Mouse (Mus musculus) MEL (cell line): ENCODE measurements around the gene Stk11. TPM values are rescaled to one million over a fixed set of nuclear protein-coding genes. Genes with fewer than 3 reads are reported as not detected.

ENCODE experiments used
- DNase-seq: peaks from one replicate; pipeline ENCODE4 v3.0.0; 2011; ENCODE audit warnings: low read depth, low spot score
- H3K27ac ChIP-seq: 2 replicates; pipeline ENCODE4 v1.5.1; 2012; ENCODE audit warnings: low read depth, mild to moderate bottlenecking, control low read depth, low read length, moderate library complexity; ENCODE audit not compliant: control insufficient read depth
- H3K27me3 ChIP-seq, 2 experiments: fragments of 150-350 bp in 1 of 2; sonication (generic) in 1 of 2; 2 replicates each; pipeline ENCODE4 v1.6.1; 2012; ENCODE audit warnings: low read length in 2 of 2, mild to moderate bottlenecking in 2 of 2, improper control_type of control experiment in 1 of 2, moderate library complexity in 1 of 2; ENCODE audit not compliant: insufficient read depth in 2 of 2, control insufficient read depth in 1 of 2
- H3K36me3 ChIP-seq, 2 experiments: 2 replicates each; pipeline ENCODE4 v1.6.1; 2012 to 2014; ENCODE audit warnings: low read length in 2 of 2, improper control_type of control experiment in 1 of 2, inconsistent platforms in 1 of 2, mild to moderate bottlenecking in 1 of 2; ENCODE audit not compliant: insufficient read depth in 2 of 2, control insufficient read depth in 1 of 2
- H3K4me1 ChIP-seq, 2 experiments: fragments of 150-350 bp in 1 of 2; sonication (generic) in 1 of 2; 2 replicates each; pipeline ENCODE4 v1.6.1; 2012; ENCODE audit warnings: low read length in 2 of 2, improper control_type of control experiment in 1 of 2, mild to moderate bottlenecking in 1 of 2; ENCODE audit not compliant: insufficient read depth in 2 of 2, control insufficient read depth in 1 of 2
- H3K4me3 ChIP-seq, 2 experiments: fragments of 150-350 bp in 1 of 2; sonication (generic) in 1 of 2; 2 replicates each; pipeline ENCODE4 v1.5.1; 2012; ENCODE audit warnings: low read depth in 2 of 2, low read length in 2 of 2, mild to moderate bottlenecking in 2 of 2, moderate library complexity in 2 of 2, control low read depth in 1 of 2, improper control_type of control experiment in 1 of 2; ENCODE audit not compliant: control insufficient read depth in 1 of 2, insufficient read depth in 1 of 2
- H3K79me2 ChIP-seq: 2 replicates; pipeline ENCODE4 v1.6.1; 2012; ENCODE audit warnings: mild to moderate bottlenecking, low read length, moderate library complexity; ENCODE audit not compliant: control insufficient read depth, poor library complexity, insufficient read depth
- H3K9ac ChIP-seq: 2 replicates; pipeline ENCODE4 v1.6.1; 2012; ENCODE audit warnings: low read depth, mild to moderate bottlenecking, control low read depth, low read length, moderate library complexity; ENCODE audit not compliant: control insufficient read depth, poor library complexity, severe bottlenecking
- H3K9me3 ChIP-seq: fragments of 150-350 bp; sonication (generic); replicated peaks from 2 replicates; pipeline ENCODE4 v1.6.1; 2012; ENCODE audit warnings: mild to moderate bottlenecking, low read length, improper control_type of control experiment, moderate library complexity; ENCODE audit not compliant: insufficient read depth
- CHD1 ChIP-seq: IDR thresholded peaks from 2 replicates; pipeline ENCODE4 v1.6.1; 2012; ENCODE audit warnings: low read depth, mild to moderate bottlenecking, inconsistent platforms, low read length, improper control_type of control experiment
- CHD2 ChIP-seq: IDR thresholded peaks from 2 replicates; pipeline ENCODE4 v1.6.1; 2011; ENCODE audit warnings: low read length, improper control_type of control experiment
- CTCF ChIP-seq, 3 experiments: IDR thresholded peaks in 2 of 3; conservative IDR thresholded peaks in 1 of 3; 2 replicates each; pipeline ENCODE4 v1.5.1; 2011 to 2012; ENCODE audit warnings: low read length in 3 of 3, low read depth in 2 of 3, mild to moderate bottlenecking in 2 of 3, improper control_type of control experiment in 1 of 3, inconsistent platforms in 1 of 3, mixed read lengths in 1 of 3, moderate library complexity in 1 of 3; ENCODE audit not compliant: control insufficient read depth in 1 of 3, insufficient read depth in 1 of 3, poor library complexity in 1 of 3, severe bottlenecking in 1 of 3
- E2F4 ChIP-seq: IDR thresholded peaks from 2 replicates; pipeline ENCODE4 v1.6.1; 2011; ENCODE audit warnings: low read depth, low read length, improper control_type of control experiment, borderline replicate concordance
- ELF1 ChIP-seq: IDR thresholded peaks from 2 replicates; pipeline ENCODE4 v1.6.1; 2014; ENCODE audit warnings: low read depth, mild to moderate bottlenecking, inconsistent platforms, low read length, improper control_type of control experiment, moderate library complexity
- KAT2A ChIP-seq: conservative IDR thresholded peaks from 2 replicates; pipeline ENCODE4 v1.6.1; 2012; ENCODE audit warnings: low read depth, low read length, improper control_type of control experiment, inconsistent platforms
- MAFK ChIP-seq: IDR thresholded peaks from 2 replicates; pipeline ENCODE4 v1.6.1; 2011; ENCODE audit warnings: low read depth, mild to moderate bottlenecking, low read length, improper control_type of control experiment, borderline replicate concordance
- MAX ChIP-seq: IDR thresholded peaks from 2 replicates; pipeline ENCODE4 v1.6.1; 2011; ENCODE audit warnings: low read length, improper control_type of control experiment
- MAZ ChIP-seq: IDR thresholded peaks from 2 replicates; pipeline ENCODE4 v1.6.1; 2012; ENCODE audit warnings: low read depth, mild to moderate bottlenecking, inconsistent platforms, low read length, improper control_type of control experiment
- MEF2A ChIP-seq: IDR thresholded peaks from 2 replicates; pipeline ENCODE4 v1.6.1; 2014; ENCODE audit warnings: low read depth, mild to moderate bottlenecking, inconsistent platforms, low read length, improper control_type of control experiment; ENCODE audit not compliant: poor library complexity, insufficient replicate concordance, severe bottlenecking; ENCODE audit errors: extremely low read depth
- MYC ChIP-seq: IDR thresholded peaks from 2 replicates; pipeline ENCODE4 v1.6.1; 2011; ENCODE audit warnings: low read depth, mild to moderate bottlenecking, low read length, improper control_type of control experiment, moderate library complexity
- NRF1 ChIP-seq: IDR thresholded peaks from 2 replicates; pipeline ENCODE4 v1.6.1; 2014; ENCODE audit warnings: low read depth, mild to moderate bottlenecking, inconsistent platforms, low read length, improper control_type of control experiment, moderate library complexity; ENCODE audit not compliant: poor library complexity, insufficient read depth, severe bottlenecking
- POLR2A ChIP-seq, 2 experiments: IDR thresholded peaks; 2 replicates each; pipeline ENCODE4 v1.6.1; 2011 to 2012; ENCODE audit warnings: low read length in 2 of 2, mild to moderate bottlenecking in 2 of 2, control low read depth in 1 of 2, improper control_type of control experiment in 1 of 2, low read depth in 1 of 2, moderate library complexity in 1 of 2; ENCODE audit not compliant: control insufficient read depth in 1 of 2, insufficient read depth in 1 of 2, poor library complexity in 1 of 2
- RAD21 ChIP-seq: IDR thresholded peaks from 2 replicates; pipeline ENCODE4 v1.6.1; 2011; ENCODE audit warnings: mild to moderate bottlenecking, low read depth, low read length, improper control_type of control experiment
- RCOR1 ChIP-seq: IDR thresholded peaks from 2 replicates; pipeline ENCODE4 v1.6.1; 2012; ENCODE audit warnings: low read depth, mild to moderate bottlenecking, inconsistent platforms, low read length, improper control_type of control experiment
- TAL1 ChIP-seq: IDR thresholded peaks from 2 replicates; pipeline ENCODE4 v1.6.1; 2012; ENCODE audit warnings: mild to moderate bottlenecking, inconsistent platforms, low read length, moderate library complexity, mixed read lengths
- UBTF ChIP-seq: IDR thresholded peaks from 2 replicates; pipeline ENCODE4 v1.6.1; 2012; ENCODE audit warnings: low read depth, mild to moderate bottlenecking, inconsistent platforms, low read length, improper control_type of control experiment, moderate library complexity, borderline replicate concordance; ENCODE audit not compliant: insufficient read depth
- USF1 ChIP-seq: IDR thresholded peaks from 2 replicates; pipeline ENCODE4 v1.6.1; 2014; ENCODE audit warnings: low read depth, mild to moderate bottlenecking, inconsistent platforms, low read length, improper control_type of control experiment, moderate library complexity
- ZC3H11A ChIP-seq: IDR thresholded peaks from 2 replicates; pipeline ENCODE4 v1.6.1; 2012; ENCODE audit warnings: low read depth, mild to moderate bottlenecking, inconsistent platforms, low read length, improper control_type of control experiment
- ZKSCAN1 ChIP-seq: IDR thresholded peaks from 2 replicates; pipeline ENCODE4 v1.6.1; 2012; ENCODE audit warnings: low read depth, mild to moderate bottlenecking, inconsistent platforms, low read length, improper control_type of control experiment, moderate library complexity
- polyA plus RNA-seq, 2 experiments: library from polyadenylated mRNA; stranded (reverse) in 1 of 2; unstranded in 1 of 2; fragments of >175 nt in 1 of 2; fragments of >200 nt in 1 of 2; gene quantifications; 2 replicates each; pipeline versions ENCODE4 v1.2.1 to v1.2.4; 2012; ENCODE audit warnings: low replicate concordance in 2 of 2, low read depth in 1 of 2; ENCODE audit not compliant: insufficient read length in 2 of 2, insufficient read depth in 1 of 2, missing spikeins in 1 of 2
- total RNA-seq: library from RNA; depleted of rRNA; stranded (reverse); fragments of 300-350 nt; gene quantifications from 2 replicates; pipeline ENCODE4 v1.2.3, GENCODE M21; 2012

The Stk11 gene
- total and polyA plus RNA-seq, 3 experiments, result 108 to 188 TPM; not detected in 1

DNA sequence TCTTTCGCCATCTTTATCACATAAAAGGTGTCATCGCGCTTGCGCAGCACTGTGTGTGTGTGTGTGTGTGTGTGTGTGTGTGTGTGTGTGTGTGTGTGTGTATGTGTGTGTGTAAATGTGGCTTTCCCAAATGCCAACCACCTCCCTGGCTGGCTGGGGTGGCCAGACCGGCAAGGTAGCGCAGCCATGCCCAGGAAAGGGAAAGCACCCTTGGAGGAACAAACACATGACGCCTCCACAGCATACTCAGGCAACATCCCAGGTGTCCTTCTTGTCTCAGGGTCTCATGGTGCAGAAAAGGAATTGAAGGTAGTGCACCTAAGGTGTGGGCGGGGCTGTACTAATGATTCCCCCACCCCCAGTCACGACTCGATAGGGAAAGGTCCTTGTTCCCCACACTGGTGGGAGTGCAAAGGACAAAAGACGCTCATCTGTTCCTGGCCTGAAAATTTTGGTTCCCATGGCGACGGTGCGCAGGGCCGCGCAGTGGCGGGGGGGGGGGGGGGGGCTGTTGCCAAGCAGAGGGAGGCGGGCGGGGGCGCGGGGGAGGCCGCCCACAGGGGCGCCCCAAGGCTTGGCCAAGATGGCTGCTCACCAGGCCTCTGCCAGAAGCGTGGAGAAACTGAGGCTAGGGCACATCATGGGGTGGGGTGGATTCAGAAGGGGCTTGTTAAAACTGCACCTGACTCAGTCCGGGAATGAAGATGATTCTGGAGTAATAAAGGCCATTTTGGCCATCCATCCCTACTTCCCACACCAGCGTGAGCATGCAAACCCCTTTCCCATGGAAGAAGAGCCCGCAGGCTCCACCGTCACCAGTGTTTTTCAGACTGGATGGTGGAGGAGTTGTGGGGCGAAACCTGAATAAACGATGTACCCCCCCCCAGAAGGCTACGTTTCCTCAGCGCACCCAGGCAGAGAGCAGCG lies 22.3 kb downstream of the Stk11 start:
- Histone ChIP-seq H3K79me2 (peaks cover 16% of the 10 kb centered on the region), H3K9ac (peak overlapping the region; percentile 89), H3K27me3 (no peaks in the 10 kb centered on the region), H3K4me1 (peaks cover 0 to 14% of the 10 kb centered on the region in 2 experiments; a peak in 3 of 4 replicates), H3K27ac (no peak overlapping the region), H3K36me3 (peaks cover 0 to 8% of the 10 kb centered on the region in 2 experiments; a peak in 2 of 4 replicates), H3K9me3 (no peaks in the 10 kb centered on the region), H3K4me3 (peak overlapping the region; percentile 76 to 77)
- no peak for DNase-seq
- TF ChIP-seq USF1, result no peak
- no peak for TF ChIP-seq ZKSCAN1
- no peak for TF ChIP-seq NRF1
- TF ChIP-seq CHD2, result no peak
- TF ChIP-seq CHD1, result no peak
- TF ChIP-seq MYC, result no peak
- no peak for TF ChIP-seq CTCF (IDR thresholded peaks at IDR 0.05 in 2 of 3, conservative IDR thresholded peaks at IDR 0.05 in 1 of 3; ENCODE audit: control insufficient read depth in 1 of 3, insufficient read depth in 1 of 3, low read depth in 2 of 3, low read length in 3 of 3, poor library complexity in 1 of 3, severe bottlenecking in 1 of 3)
- TF ChIP-seq E2F4, result no peak
- TF ChIP-seq ELF1, result no peak
- TF ChIP-seq POLR2A (IDR thresholded peaks at IDR 0.05; ENCODE audit: control insufficient read depth in 1 of 2, insufficient read depth in 1 of 2, low read depth in 1 of 2, low read length in 2 of 2, poor library complexity in 1 of 2), result no peak
- TF ChIP-seq UBTF, result no peak
- no peak for TF ChIP-seq ZC3H11A
- no peak for TF ChIP-seq TAL1
- TF ChIP-seq RCOR1, result no peak
- TF ChIP-seq KAT2A, result no peak
- TF ChIP-seq MEF2A, result no peak
- TF ChIP-seq MAFK, result no peak
- TF ChIP-seq MAX, result no peak
- no peak for TF ChIP-seq MAZ
- TF ChIP-seq RAD21, result no peak
